Mouse (Mus musculus) stomach, embryonic 14.5 days (tissue): ENCODE data around the gene Dner. TPM values are rescaled to one million over a fixed set of nuclear protein-coding genes. Genes with fewer than 3 reads are reported as not detected.

Experiments used
- ATAC-seq: fragments of 200-750 bp; cut with Nextera tagmentation; 2 replicates; pipeline ENCODE4 v1.8.0; 2017; ENCODE audit warnings: low read depth, moderate TSS enrichment; ENCODE audit not compliant: insufficient number of reproducible peaks, insufficient read depth, low FRiP score
- H3K27ac ChIP-seq: fragments of 300-500 bp; sonication (generic); 2 replicates; pipeline ENCODE4 v1.5.1; 2014; ENCODE audit warnings: mild to moderate bottlenecking, low read length, moderate library complexity, mixed read lengths
- H3K27me3 ChIP-seq: fragments of 300-500 bp; sonication (generic); 2 replicates; pipeline ENCODE4 v1.6.1; 2014; ENCODE audit warnings: low read length, control low read depth, mixed read lengths; ENCODE audit not compliant: control insufficient read depth, insufficient read depth
- H3K36me3 ChIP-seq: fragments of 300-500 bp; sonication (generic); 2 replicates; pipeline ENCODE4 v1.6.1; 2014; ENCODE audit warnings: mild to moderate bottlenecking, control low read depth, low read length, moderate library complexity, mixed read lengths; ENCODE audit not compliant: control insufficient read depth, insufficient read depth
- H3K4me1 ChIP-seq: fragments of 300-500 bp; sonication (generic); 2 replicates; pipeline ENCODE4 v1.6.1; 2014; ENCODE audit warnings: low read length, control low read depth, mixed read lengths; ENCODE audit not compliant: control insufficient read depth, insufficient read depth
- H3K4me2 ChIP-seq: fragments of 300-500 bp; sonication (generic); replicated peaks from 2 replicates; pipeline ENCODE4 v1.6.1; 2014; ENCODE audit warnings: low read depth, low read length, control low read depth
- H3K4me3 ChIP-seq: fragments of 300-500 bp; sonication (generic); 2 replicates; pipeline ENCODE4 v1.5.1; 2014; ENCODE audit warnings: low read depth, low read length, control low read depth
- H3K9ac ChIP-seq: fragments of 300-500 bp; sonication (generic); replicated peaks from 2 replicates; pipeline ENCODE4 v1.6.1; 2014; ENCODE audit warnings: low read depth, mild to moderate bottlenecking, control low read depth, low read length, moderate library complexity, mixed read lengths
- H3K9me3 ChIP-seq: fragments of 300-500 bp; sonication (generic); 2 replicates; pipeline ENCODE4 v1.6.1; 2016; ENCODE audit warnings: low read depth, low read length, control low read depth; ENCODE audit not compliant: control insufficient read depth
- WGBS: fragments of 180-500 bp; shearing (Covaris S2); extraction: QIAGEN DNeasy Blood & Tissue Kit; methylation state at CpG from one replicate; pipeline ENCODE4 v1.1.7; 2014; 5-methylcytosine and 5-hydroxymethylcytosine counted together
- polyA plus RNA-seq: library from polyadenylated mRNA; unstranded; fragments of >200 nt; fragmentation: Nextera tagmentation; extraction: Ambion mirVana; gene quantifications from 2 replicates; pipeline ENCODE4 v1.2.1, GENCODE M21; 2014

The Dner gene
- polyA plus RNA-seq, 1 experiment from 2014 or later: 3.6 TPM

GRCm38 (mm10) chr1:84549367-84550064, 146.5 kb downstream of the Dner start:
- no peaks in the 10 kb centered on the region for H3K36me3 ChIP-seq
- H3K4me3 ChIP-seq: no peak overlapping the region
- no peak overlapping the region for H3K9ac ChIP-seq
- H3K27ac ChIP-seq: no peak overlapping the region
- H3K4me1 ChIP-seq: no peaks in the 10 kb centered on the region
- H3K4me2 ChIP-seq: no peak overlapping the region
- no peaks in the 10 kb centered on the region for H3K27me3 ChIP-seq
- no peaks in the 10 kb centered on the region for H3K9me3 ChIP-seq
- 21% methylated on average over 2 of the region's 2 CpGs for WGBS
- ATAC-seq: no peak

GRCm38 (mm10) chr1:84536069-84536468, 160.0 kb downstream of the Dner start:
- no peak for ATAC-seq
- H3K9me3 ChIP-seq: no peaks in the 10 kb centered on the region
- 69% methylated on average over 4 of the region's 4 CpGs for WGBS
- H3K9ac ChIP-seq: no peak overlapping the region
- no peak overlapping the region for H3K4me2 ChIP-seq
- no peaks in the 10 kb centered on the region for H3K4me1 ChIP-seq
- no peak overlapping the region for H3K27ac ChIP-seq
- no peaks in the 10 kb centered on the region for H3K27me3 ChIP-seq
- no peaks in the 10 kb centered on the region for H3K36me3 ChIP-seq
- no peak overlapping the region for H3K4me3 ChIP-seq

GRCm38 (mm10) chr1:84525514-84525913, 170.5 kb downstream of the Dner start:
- Histone ChIP-seq H3K4me3 (no peak overlapping the region), H3K4me2 (no peak overlapping the region), H3K9ac (no peak overlapping the region), H3K9me3 (no peaks in the 10 kb centered on the region), H3K4me1 (no peaks in the 10 kb centered on the region), H3K27me3 (no peaks in the 10 kb centered on the region), H3K27ac (no peak overlapping the region), H3K36me3 (no peaks in the 10 kb centered on the region)
- ATAC-seq: no peak
- whole genome bisulfite sequencing: 77% methylated on average over 3 of the region's 3 CpGs

GRCm38 (mm10) chr1:84524413-84524812, 171.6 kb downstream of the Dner start:
- 77% methylated on average over 4 of the region's 4 CpGs for WGBS

GRCm38 (mm10) chr1:84522963-84523280, 173.1 kb downstream of the Dner start:
- WGBS: 39% methylated on average over 4 of the region's 4 CpGs
- no peak for ATAC-seq
- Histone ChIP-seq H3K4me2 (no peak overlapping the region), H3K9me3 (no peaks in the 10 kb centered on the region), H3K9ac (no peak overlapping the region), H3K4me3 (no peak overlapping the region), H3K4me1 (no peaks in the 10 kb centered on the region), H3K27me3 (no peaks in the 10 kb centered on the region), H3K36me3 (no peaks in the 10 kb centered on the region), H3K27ac (no peak overlapping the region)

More at GRCm38 (mm10) chr1:84524413-84524812, 171.6 kb downstream of the Dner start:
- Histone ChIP-seq H3K36me3 (no peaks in the 10 kb centered on the region), H3K4me3 (no peak overlapping the region), H3K27ac (no peak overlapping the region), H3K4me2 (no peak overlapping the region), H3K27me3 (no peaks in the 10 kb centered on the region), H3K4me1 (no peaks in the 10 kb centered on the region), H3K9me3 (no peaks in the 10 kb centered on the region), H3K9ac (no peak overlapping the region)
- no peak for ATAC-seq

- 51% methylated on average over 4 of the region's 4 CpGs for WGBS
- no peaks in the 10 kb centered on the region for H3K4me1 ChIP-seq
- H3K4me3 ChIP-seq: no peak overlapping the region
- no peak for ATAC-seq
- H3K27ac ChIP-seq: no peak overlapping the region
- no peaks in the 10 kb centered on the region for H3K36me3 ChIP-seq
- no peaks in the 10 kb centered on the region for H3K27me3 ChIP-seq
- H3K9ac ChIP-seq: no peak overlapping the region
- no peak overlapping the region for H3K4me2 ChIP-seq
- H3K9me3 ChIP-seq: no peaks in the 10 kb centered on the region
These were observed 173.6 kb downstream of the Dner start for GRCm38 (mm10) chr1:84522256-84522962.

- Histone ChIP-seq H3K9ac (no peak overlapping the region), H3K4me2 (no peak overlapping the region), H3K27ac (no peak overlapping the region), H3K4me1 (no peaks in the 10 kb centered on the region), H3K36me3 (no peaks in the 10 kb centered on the region), H3K4me3 (no peak overlapping the region), H3K27me3 (no peaks in the 10 kb centered on the region), H3K9me3 (no peaks in the 10 kb centered on the region)
- no peak for ATAC-seq
- WGBS: 63% methylated on average over 4 of the region's 4 CpGs
These were observed 177.7 kb downstream of the Dner start for GRCm38 (mm10) chr1:84518347-84518746.

GRCm38 (mm10) chr1:84513201-84513600, 182.8 kb downstream of the Dner start:
- no peak overlapping the region for H3K4me2 ChIP-seq
- no peak for ATAC-seq
- no peaks in the 10 kb centered on the region for H3K36me3 ChIP-seq
- H3K9ac ChIP-seq: no peak overlapping the region
- 43% methylated on average over 3 of the region's 3 CpGs for WGBS
- H3K9me3 ChIP-seq: no peaks in the 10 kb centered on the region
- no peaks in the 10 kb centered on the region for H3K4me1 ChIP-seq
- no peaks in the 10 kb centered on the region for H3K27me3 ChIP-seq
- no peak overlapping the region for H3K27ac ChIP-seq
- no peak overlapping the region for H3K4me3 ChIP-seq
